Mouse (Mus musculus): ENCODE data around the gene Gpr107. TPM values are rescaled to one million over a fixed set of nuclear protein-coding genes. Genes with fewer than 3 reads are reported as not detected.
"Not testable (repeated sequence)": the region's sequence is repeated elsewhere in the genome, so short reads cannot be mapped to it uniquely, and the experiment has no call there.

Gpr107 gene
- polyA plus RNA-seq, 2 experiments: 25.1 to 34.5 TPM

GRCm38 (mm10) chr2:31169001-31169400, 16.9 kb downstream of the Gpr107 start:
- 86% methylated on average over 10 of the region's 10 CpGs for WGBS
- H3K36me3 ChIP-seq (ENCODE audit: control insufficient read depth, insufficient read depth, low read length): peaks cover 70% of the 10 kb centered on the region
- DNase-seq (ENCODE audit: low spot score): no peak
- ATAC-seq (ENCODE audit: low FRiP score, low read depth): no peak
- H3K9me3 ChIP-seq (ENCODE audit: control insufficient read depth, low read length): no peaks in the 10 kb centered on the region
- H3K9ac ChIP-seq (ENCODE audit: low read depth, low read length, severe bottlenecking): no peak overlapping the region
- no peaks in the 10 kb centered on the region for H3K27me3 ChIP-seq (ENCODE audit: control insufficient read depth, insufficient read depth, low read length)
- no peak for TF ChIP-seq POLR2A (IDR thresholded peaks at IDR 0.05; ENCODE audit: borderline replicate concordance, extremely low read depth, insufficient read depth, insufficient read length)
- H3K27ac ChIP-seq (replicated peaks; ENCODE audit: low read depth, low read length): no peak overlapping the region
- peaks cover 10% of the 10 kb centered on the region for H3K4me1 ChIP-seq (ENCODE audit: control insufficient read depth, insufficient read depth, low read length)
- H3K4me3 ChIP-seq (replicated peaks; ENCODE audit: low read length): no peak overlapping the region
- H3K4me2 ChIP-seq (replicated peaks; ENCODE audit: low read depth, low read length, severe bottlenecking): no peak overlapping the region

- DNase-seq (ENCODE audit: low spot score): no peak
- WGBS: 92% methylated on average over 6 of the region's 6 CpGs
- no peak for ATAC-seq (ENCODE audit: low FRiP score, low read depth)
Observed at GRCm38 (mm10) chr2:31170164-31170563, 18.0 kb downstream of the Gpr107 start.

GRCm38 (mm10) chr2:31172001-31172400, 19.9 kb downstream of the Gpr107 start:
- Histone ChIP-seq H3K27ac (replicated peaks; ENCODE audit: low read depth, low read length) (0 out of 2 replicates have a peak overlapping the region, but pooled peaks have one; percentile 7), H3K36me3 (ENCODE audit: control insufficient read depth, insufficient read depth, low read length) (peaks cover 91% of the 10 kb centered on the region)
- DNase-seq (ENCODE audit: low spot score): peak; percentile 21

More at GRCm38 (mm10) chr2:31170164-31170563, 18.0 kb downstream of the Gpr107 start:
- Histone ChIP-seq H3K27me3 (ENCODE audit: control insufficient read depth, insufficient read depth, low read length) (no peaks in the 10 kb centered on the region), H3K4me3 (replicated peaks; ENCODE audit: low read length) (no peak overlapping the region), H3K4me1 (ENCODE audit: control insufficient read depth, insufficient read depth, low read length) (peaks cover under 1% of the 10 kb centered on the region), H3K4me2 (replicated peaks; ENCODE audit: low read depth, low read length, severe bottlenecking) (no peak overlapping the region), H3K36me3 (ENCODE audit: control insufficient read depth, insufficient read depth, low read length) (peaks cover 78% of the 10 kb centered on the region), H3K9me3 (ENCODE audit: control insufficient read depth, low read length) (no peaks in the 10 kb centered on the region), H3K9ac (ENCODE audit: low read depth, low read length, severe bottlenecking) (no peak overlapping the region), H3K27ac (replicated peaks; ENCODE audit: low read depth, low read length) (no peak overlapping the region)
- no peak for TF ChIP-seq POLR2A (IDR thresholded peaks at IDR 0.05; ENCODE audit: borderline replicate concordance, extremely low read depth, insufficient read depth, insufficient read length)

GRCm38 (mm10) chr2:31172536-31172935, 20.4 kb downstream of the Gpr107 start:
- Histone ChIP-seq H3K36me3 (ENCODE audit: control insufficient read depth, insufficient read depth, low read length) (peaks cover 95% of the 10 kb centered on the region), H3K9ac (ENCODE audit: low read depth, low read length, severe bottlenecking) (no peak overlapping the region), H3K4me2 (replicated peaks; ENCODE audit: low read depth, low read length, severe bottlenecking) (no peak overlapping the region), H3K9me3 (ENCODE audit: control insufficient read depth, low read length) (no peaks in the 10 kb centered on the region), H3K27ac (replicated peaks; ENCODE audit: low read depth, low read length) (no peak overlapping the region), H3K4me3 (replicated peaks; ENCODE audit: low read length) (no peak overlapping the region), H3K4me1 (ENCODE audit: control insufficient read depth, insufficient read depth, low read length) (no peaks in the 10 kb centered on the region), H3K27me3 (ENCODE audit: control insufficient read depth, insufficient read depth, low read length) (no peaks in the 10 kb centered on the region)
- ATAC-seq (ENCODE audit: low FRiP score, low read depth) (no peak), DNase-seq (ENCODE audit: low spot score) (no peak)
- WGBS: 82% methylated on average over 5 of the region's 5 CpGs
- TF ChIP-seq POLR2A (IDR thresholded peaks at IDR 0.05; ENCODE audit: borderline replicate concordance, extremely low read depth, insufficient read depth, insufficient read length): no peak

More at GRCm38 (mm10) chr2:31172001-31172400, 19.9 kb downstream of the Gpr107 start:
- no peak overlapping the region for H3K9ac ChIP-seq (ENCODE audit: low read depth, low read length, severe bottlenecking)
- H3K9me3 ChIP-seq (ENCODE audit: control insufficient read depth, low read length): no peaks in the 10 kb centered on the region
- H3K4me1 ChIP-seq (ENCODE audit: control insufficient read depth, insufficient read depth, low read length): no peaks in the 10 kb centered on the region
- TF ChIP-seq POLR2A (IDR thresholded peaks at IDR 0.05; ENCODE audit: borderline replicate concordance, extremely low read depth, insufficient read depth, insufficient read length): no peak
- H3K4me2 ChIP-seq (replicated peaks; ENCODE audit: low read depth, low read length, severe bottlenecking): no peak overlapping the region
- no peaks in the 10 kb centered on the region for H3K27me3 ChIP-seq (ENCODE audit: control insufficient read depth, insufficient read depth, low read length)
- H3K4me3 ChIP-seq (replicated peaks; ENCODE audit: low read length): no peak overlapping the region
- no peak for ATAC-seq (ENCODE audit: low FRiP score, low read depth)
- WGBS: 84% methylated on average over 5 of the region's 5 CpGs

- Histone ChIP-seq H3K27ac (replicated peaks; ENCODE audit: low read depth, low read length) (no peak overlapping the region), H3K36me3 (ENCODE audit: control insufficient read depth, insufficient read depth, low read length) (peaks cover 96% of the 10 kb centered on the region), H3K4me3 (replicated peaks; ENCODE audit: low read length) (no peak overlapping the region), H3K9me3 (ENCODE audit: control insufficient read depth, low read length) (no peaks in the 10 kb centered on the region), H3K4me2 (replicated peaks; ENCODE audit: low read depth, low read length, severe bottlenecking) (no peak overlapping the region), H3K9ac (ENCODE audit: low read depth, low read length, severe bottlenecking) (no peak overlapping the region), H3K27me3 (ENCODE audit: control insufficient read depth, insufficient read depth, low read length) (no peaks in the 10 kb centered on the region), H3K4me1 (ENCODE audit: control insufficient read depth, insufficient read depth, low read length) (no peaks in the 10 kb centered on the region)
- no peak for ATAC-seq (ENCODE audit: low FRiP score, low read depth)
- no peak for DNase-seq (ENCODE audit: low spot score)
- no peak for TF ChIP-seq POLR2A (IDR thresholded peaks at IDR 0.05; ENCODE audit: borderline replicate concordance, extremely low read depth, insufficient read depth, insufficient read length)
- 84% methylated on average over 4 of the region's 4 CpGs for WGBS
Observed at GRCm38 (mm10) chr2:31173290-31173689, 21.2 kb downstream of the Gpr107 start.

GRCm38 (mm10) chr2:31178593-31178992, 26.5 kb downstream of the Gpr107 start:
- 84% methylated on average over 6 of the region's 6 CpGs for WGBS
- not testable (repeated sequence) for H3K27me3 ChIP-seq (ENCODE audit: control insufficient read depth, insufficient read depth, low read length); H3K4me2 ChIP-seq (replicated peaks; ENCODE audit: low read depth, low read length, severe bottlenecking); ATAC-seq (ENCODE audit: low FRiP score, low read depth); H3K4me1 ChIP-seq (ENCODE audit: control insufficient read depth, insufficient read depth, low read length); H3K4me3 ChIP-seq (replicated peaks; ENCODE audit: low read length); H3K9me3 ChIP-seq (ENCODE audit: control insufficient read depth, low read length); DNase-seq (ENCODE audit: low spot score); H3K9ac ChIP-seq (ENCODE audit: low read depth, low read length, severe bottlenecking); H3K27ac ChIP-seq (replicated peaks; ENCODE audit: low read depth, low read length)
- H3K36me3 ChIP-seq (ENCODE audit: control insufficient read depth, insufficient read depth, low read length): peaks cover 88% of the 10 kb centered on the region

All from limb, embryonic 14.5 days (tissue).